Mouse (Mus musculus) limb, embryonic 14.5 days (tissue): ENCODE data around the gene Hcrtr1. TPM values are rescaled to one million over a fixed set of nuclear protein-coding genes. Genes with fewer than 3 reads are reported as not detected.

Source experiments
- ATAC-seq: fragments of 200-750 bp; cut with Nextera tagmentation; 2 replicates; pipeline ENCODE4 v1.8.0; 2017; ENCODE audit warnings: low read depth, moderate number of reproducible peaks, moderate TSS enrichment; ENCODE audit not compliant: low FRiP score
- DNase-seq: peaks from one replicate; pipeline ENCODE4 v3.0.0-alpha.2; 2015; ENCODE audit warnings: low spot score
- H3K27ac ChIP-seq: fragments of 300-500 bp; sonication (generic); replicated peaks from 2 replicates; pipeline ENCODE4 v1.5.1; 2014; ENCODE audit warnings: low read depth, mild to moderate bottlenecking, low read length, moderate library complexity, mixed read lengths
- H3K27me3 ChIP-seq: fragments of 300-500 bp; sonication (generic); 2 replicates; pipeline ENCODE4 v1.6.1; 2014; ENCODE audit warnings: low read length, mixed read lengths; ENCODE audit not compliant: control insufficient read depth, insufficient read depth
- H3K36me3 ChIP-seq: fragments of 300-500 bp; sonication (generic); 2 replicates; pipeline ENCODE4 v1.6.1; 2014; ENCODE audit warnings: mild to moderate bottlenecking, low read length, moderate library complexity, mixed read lengths; ENCODE audit not compliant: control insufficient read depth, insufficient read depth
- H3K4me1 ChIP-seq: fragments of 300-500 bp; sonication (generic); 2 replicates; pipeline ENCODE4 v1.6.1; 2014; ENCODE audit warnings: antibody characterized with exemption, low read length, mixed read lengths; ENCODE audit not compliant: control insufficient read depth, insufficient read depth
- H3K4me2 ChIP-seq: fragments of 300-500 bp; sonication (generic); replicated peaks from 2 replicates; pipeline ENCODE4 v1.6.1; 2014; ENCODE audit warnings: low read depth, mild to moderate bottlenecking, low read length, moderate library complexity; ENCODE audit not compliant: severe bottlenecking
- H3K4me3 ChIP-seq: fragments of 300-500 bp; sonication (generic); replicated peaks from 2 replicates; pipeline ENCODE4 v1.5.1; 2014; ENCODE audit warnings: low read length
- H3K9ac ChIP-seq: fragments of 300-500 bp; sonication (generic); 2 replicates; pipeline ENCODE4 v1.6.1; 2014; ENCODE audit warnings: mild to moderate bottlenecking, low read depth, low read length, moderate library complexity; ENCODE audit not compliant: severe bottlenecking
- H3K9me3 ChIP-seq: fragments of 300-500 bp; sonication (generic); 2 replicates; pipeline ENCODE4 v1.6.1; 2016; ENCODE audit warnings: low read length; ENCODE audit not compliant: control insufficient read depth
- POLR2A ChIP-seq: fragments of 200-500 bp; IDR thresholded peaks from 2 replicates; pipeline ENCODE4 v1.8.0; 2012; ENCODE audit warnings: inconsistent platforms, mild to moderate bottlenecking, moderate library complexity, borderline replicate concordance; ENCODE audit not compliant: insufficient read depth, insufficient read length; ENCODE audit errors: extremely low read depth
- WGBS: fragments of 180-500 bp; shearing (Covaris S2); extraction: QIAGEN DNeasy Blood & Tissue Kit; methylation state at CpG from one replicate; pipeline ENCODE4 v1.1.7; 2014; 5-methylcytosine and 5-hydroxymethylcytosine counted together
- polyA plus RNA-seq, 2 experiments: library from polyadenylated mRNA; depleted of rRNA in 1 of 2; stranded (reverse) in 1 of 2; unstranded in 1 of 2; fragments of >200 nt; fragmentation: Nextera tagmentation in 1 of 2; extraction: Ambion mirVana in 1 of 2; gene quantifications; 2 replicates each; pipeline versions ENCODE4 v1.2.1 to v1.2.3; 2012 to 2014

The Hcrtr1 gene
- polyA plus RNA-seq, 2 experiments: 0.08 to 0.10 TPM

DNA sequence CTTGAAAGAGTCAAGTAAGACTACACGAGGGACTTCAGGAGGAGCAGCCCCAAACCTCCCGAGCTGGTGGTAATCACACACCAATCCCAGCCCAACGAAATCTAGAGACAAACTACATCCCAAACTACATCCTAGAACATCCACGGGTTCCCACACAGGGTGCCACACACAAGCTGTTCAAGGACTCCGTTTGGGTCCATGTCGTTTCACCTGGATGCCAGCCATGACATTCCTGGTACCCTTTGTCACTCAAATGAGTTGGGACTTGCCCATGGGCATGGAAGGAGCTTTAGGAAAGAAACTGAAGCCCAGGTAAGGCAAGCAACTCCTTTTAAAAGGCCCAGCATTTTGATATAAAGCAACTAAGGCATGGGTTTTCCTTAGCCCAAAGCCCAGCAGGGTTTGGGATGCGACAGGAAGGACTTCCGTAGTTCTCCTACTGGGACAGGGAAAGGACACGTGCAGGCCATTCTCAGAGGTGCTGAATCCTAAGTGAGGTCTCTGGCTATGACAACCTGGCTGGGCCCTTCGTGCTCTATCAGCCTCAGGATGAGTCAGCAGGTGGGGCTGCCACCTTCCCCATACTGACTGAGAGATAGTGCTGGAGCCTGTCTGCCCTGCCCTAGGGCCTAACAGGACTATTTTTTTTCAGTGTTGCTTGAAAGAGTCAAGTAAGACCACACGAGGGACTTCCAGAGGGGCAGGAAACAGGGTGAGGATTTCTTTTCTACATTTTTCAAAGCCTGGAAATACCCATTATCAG lies 34.1 kb upstream of the Hcrtr1 start:
- no peak overlapping the region for H3K9ac ChIP-seq
- no peak for DNase-seq
- H3K4me1 ChIP-seq: peaks cover 31% of the 10 kb centered on the region
- no peak for TF ChIP-seq POLR2A
- H3K27ac ChIP-seq: no peak overlapping the region
- H3K36me3 ChIP-seq: no peaks in the 10 kb centered on the region
- ATAC-seq: no peak
- no peaks in the 10 kb centered on the region for H3K9me3 ChIP-seq
- H3K4me3 ChIP-seq: no peak overlapping the region
- H3K4me2 ChIP-seq: no peak overlapping the region; the same call in 1 of the 2 replicates
- peaks cover 13% of the 10 kb centered on the region; the same call in 1 of the 2 replicates for H3K27me3 ChIP-seq
- WGBS: 60% methylated on average over 11 of the region's 11 CpGs

DNA sequence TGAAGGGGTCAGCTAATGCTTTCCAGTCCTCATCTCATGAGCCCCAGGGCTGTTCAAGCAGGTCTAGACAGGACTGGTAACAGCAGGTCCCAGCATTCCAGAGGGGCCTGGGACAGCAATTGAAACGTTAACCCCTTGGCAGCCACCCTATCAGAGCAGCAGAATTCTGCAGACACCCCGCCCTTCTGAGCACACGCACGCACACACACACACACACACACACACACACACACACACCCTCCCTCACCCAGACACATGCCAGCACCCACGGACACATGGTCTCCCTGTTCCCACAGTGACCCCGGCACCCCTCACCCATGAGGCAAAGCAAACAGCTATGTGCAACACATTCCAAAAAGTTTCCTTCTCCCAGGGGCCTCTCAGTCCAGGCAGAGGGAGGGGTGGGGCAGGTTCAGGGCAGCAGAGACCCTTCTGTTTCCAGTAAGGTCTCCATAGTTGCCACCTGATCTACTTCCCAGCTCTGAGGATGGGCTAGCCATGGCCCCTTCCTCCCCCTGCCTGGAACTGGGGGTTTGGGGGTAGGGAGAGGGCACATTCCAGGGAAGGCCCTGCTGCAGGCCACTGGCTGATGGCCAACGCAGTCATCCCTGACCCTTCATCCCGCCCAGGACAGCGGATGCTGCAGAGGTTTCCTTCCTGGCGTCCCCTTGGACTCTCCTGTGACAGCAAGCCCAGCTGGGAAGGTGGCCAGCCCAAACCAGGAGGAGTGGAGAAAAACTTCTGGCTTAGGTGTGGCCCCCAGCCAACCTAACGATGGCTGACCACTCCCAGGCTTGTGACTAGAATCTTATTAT lies 33.0 kb upstream of the Hcrtr1 start:
- no peak overlapping the region for H3K9ac ChIP-seq
- no peaks in the 10 kb centered on the region for H3K36me3 ChIP-seq
- H3K9me3 ChIP-seq: no peaks in the 10 kb centered on the region
- WGBS: 35% methylated on average over 8 of the region's 11 CpGs
- no peak for DNase-seq
- peaks cover 13% of the 10 kb centered on the region; the same call in 1 of the 2 replicates for H3K27me3 ChIP-seq
- TF ChIP-seq POLR2A: no peak
- peaks cover 37% of the 10 kb centered on the region for H3K4me1 ChIP-seq
- peak overlapping the region; percentile 20 for H3K4me2 ChIP-seq
- peak; percentile 21; the same call in 1 of the 2 replicates for ATAC-seq
- no peak overlapping the region for H3K4me3 ChIP-seq
- H3K27ac ChIP-seq: no peak overlapping the region

DNA sequence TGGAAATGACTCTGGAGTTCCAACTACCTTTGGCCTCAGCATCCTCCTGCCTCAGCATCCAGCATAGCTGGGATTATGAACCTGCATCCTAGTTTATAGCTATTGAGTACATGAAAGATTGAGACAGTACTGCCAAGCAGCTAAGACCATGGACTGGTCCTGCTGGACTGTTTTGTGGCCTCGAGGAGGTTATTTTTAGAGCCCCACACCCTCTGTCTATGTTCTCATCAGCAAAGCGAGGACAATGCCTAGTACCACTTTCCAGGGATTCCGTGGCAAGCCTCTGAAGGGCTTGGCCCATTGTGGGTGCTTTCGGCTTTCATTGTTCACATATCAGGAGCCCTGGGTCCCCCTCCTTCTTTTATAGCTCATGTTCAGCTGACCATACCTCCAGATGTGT lies 31.2 kb upstream of the Hcrtr1 start:
- H3K27me3 ChIP-seq: peaks cover 13% of the 10 kb centered on the region; the same call in 1 of the 2 replicates
- H3K36me3 ChIP-seq: no peaks in the 10 kb centered on the region
- no peak overlapping the region for H3K4me3 ChIP-seq
- no peak for TF ChIP-seq POLR2A
- ATAC-seq (no peak), DNase-seq (no peak)
- no peaks in the 10 kb centered on the region for H3K9me3 ChIP-seq
- no peak overlapping the region for H3K9ac ChIP-seq
- 85% methylated on average over 4 of the region's 4 CpGs for WGBS
- H3K4me1 ChIP-seq: peaks cover 44% of the 10 kb centered on the region
- no peak overlapping the region for H3K27ac ChIP-seq
- H3K4me2 ChIP-seq: no peak overlapping the region

DNA sequence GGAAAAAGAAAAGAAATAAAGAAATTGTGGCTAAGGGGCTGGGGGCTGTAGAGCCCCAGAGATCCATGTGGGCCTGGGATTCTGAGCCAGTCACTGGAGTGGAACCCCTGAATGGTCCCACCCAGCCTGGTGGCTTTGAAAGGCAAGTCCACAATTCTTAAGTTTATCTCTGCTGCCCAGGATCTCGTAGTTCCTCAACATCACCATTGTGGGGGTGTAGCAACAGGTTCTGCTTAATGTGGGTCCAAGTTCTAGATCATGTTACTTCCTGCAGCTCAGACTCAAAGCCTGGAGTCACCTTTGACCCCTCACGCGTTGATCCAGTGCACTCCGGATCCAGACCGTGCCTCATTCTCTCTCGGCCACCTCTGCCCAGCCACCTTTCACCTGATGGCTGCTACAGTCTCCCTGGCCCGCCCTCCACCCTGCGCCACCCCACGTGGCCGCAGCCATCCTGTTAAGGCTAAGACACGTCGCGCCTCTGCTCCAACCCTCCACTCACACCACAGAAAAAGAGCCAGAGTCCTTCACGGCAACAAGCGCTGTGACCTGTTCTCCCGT lies 30.3 kb upstream of the Hcrtr1 start:
- Histone ChIP-seq H3K4me1 (peaks cover 36% of the 10 kb centered on the region), H3K9me3 (no peaks in the 10 kb centered on the region), H3K27me3 (peaks cover 8% of the 10 kb centered on the region; the same call in 1 of the 2 replicates), H3K9ac (no peak overlapping the region), H3K4me3 (no peak overlapping the region), H3K27ac (no peak overlapping the region), H3K4me2 (no peak overlapping the region), H3K36me3 (no peaks in the 10 kb centered on the region)
- WGBS: 87% methylated on average over 16 of the region's 16 CpGs
- no peak for TF ChIP-seq POLR2A
- DNase-seq (no peak), ATAC-seq (no peak)

DNA sequence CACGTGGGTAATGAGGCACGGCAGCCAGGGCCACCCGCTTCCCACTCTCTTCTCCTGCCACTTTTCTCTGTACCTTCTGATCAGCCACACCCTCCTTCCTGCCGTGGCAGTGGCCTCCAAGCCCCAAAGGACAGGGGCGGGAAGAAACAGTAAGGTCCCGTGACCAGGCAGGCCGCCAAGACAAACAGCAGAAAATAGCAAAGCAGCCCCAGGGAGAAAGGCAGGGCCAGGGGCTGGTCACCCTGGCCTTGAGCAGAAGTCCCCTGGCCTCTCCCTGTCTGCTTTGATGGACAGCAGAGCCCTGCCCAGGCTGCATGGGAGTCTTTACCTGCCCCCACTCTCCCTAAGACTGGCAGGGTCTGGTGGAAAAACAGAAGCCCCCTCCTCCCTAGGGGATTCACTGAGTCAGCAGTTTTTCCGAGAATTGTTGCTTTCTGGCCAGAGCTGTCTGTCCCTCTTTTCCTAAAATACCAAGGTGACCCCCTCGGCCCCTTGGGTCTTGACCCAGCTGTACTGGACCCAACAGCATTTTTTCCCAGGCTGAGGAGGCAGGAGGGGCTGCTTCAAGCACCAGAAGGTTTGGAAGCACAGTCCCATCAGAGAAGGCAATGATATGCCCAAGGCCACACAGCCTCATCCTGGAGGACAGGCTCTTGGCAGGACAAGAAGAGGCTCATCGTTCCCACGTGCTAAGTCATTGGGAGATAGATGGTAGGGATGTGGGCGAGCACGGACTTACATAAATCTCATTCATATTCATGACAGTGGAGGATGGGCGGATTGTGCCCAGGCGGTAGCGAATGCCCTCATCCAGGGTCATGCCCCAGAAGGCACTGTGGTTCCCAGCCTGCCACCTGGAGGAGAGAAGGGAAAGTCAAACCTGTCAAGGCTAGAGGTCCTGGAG lies 29.4 kb upstream of the Hcrtr1 start:
- Histone ChIP-seq H3K9me3 (no peaks in the 10 kb centered on the region), H3K4me1 (peaks cover 40% of the 10 kb centered on the region), H3K4me2 (0 out of 2 replicates have a peak overlapping the region, but pooled peaks have one; percentile 11), H3K36me3 (no peaks in the 10 kb centered on the region), H3K27me3 (no peaks in the 10 kb centered on the region), H3K9ac (no peak overlapping the region), H3K27ac (no peak overlapping the region), H3K4me3 (no peak overlapping the region)
- 50% methylated on average over 16 of the region's 16 CpGs for WGBS
- DNase-seq (peak; percentile 57), ATAC-seq (no peak)
- no peak for TF ChIP-seq POLR2A
